Mouse (Mus musculus): ENCODE results near the gene Fam122a. TPM values are rescaled to one million over a fixed set of nuclear protein-coding genes. Genes with fewer than 3 reads are reported as not detected.

Fam122a gene
- 10 to 100 TPM; 28.4 to 33.1 TPM for total RNA-seq (2021)
- long read RNA-seq, experiment 1, transcript Fam122a-201 (1 exons, 855 nt): major isoform, 54 of 54 reads
- long read RNA-seq, experiment 1, partial matches to known transcripts: 0 of 54 reads
- long read RNA-seq, experiment 1, other reads (novel, unspliced or antisense): 0 of 54 reads
- long read RNA-seq, experiment 2, transcript Fam122a-201 (1 exons, 855 nt): major isoform, 19 of 19 reads
- long read RNA-seq, experiment 2, partial matches to known transcripts: 0 of 19 reads
- long read RNA-seq, experiment 2, other reads (novel, unspliced or antisense): 0 of 19 reads

DNA sequence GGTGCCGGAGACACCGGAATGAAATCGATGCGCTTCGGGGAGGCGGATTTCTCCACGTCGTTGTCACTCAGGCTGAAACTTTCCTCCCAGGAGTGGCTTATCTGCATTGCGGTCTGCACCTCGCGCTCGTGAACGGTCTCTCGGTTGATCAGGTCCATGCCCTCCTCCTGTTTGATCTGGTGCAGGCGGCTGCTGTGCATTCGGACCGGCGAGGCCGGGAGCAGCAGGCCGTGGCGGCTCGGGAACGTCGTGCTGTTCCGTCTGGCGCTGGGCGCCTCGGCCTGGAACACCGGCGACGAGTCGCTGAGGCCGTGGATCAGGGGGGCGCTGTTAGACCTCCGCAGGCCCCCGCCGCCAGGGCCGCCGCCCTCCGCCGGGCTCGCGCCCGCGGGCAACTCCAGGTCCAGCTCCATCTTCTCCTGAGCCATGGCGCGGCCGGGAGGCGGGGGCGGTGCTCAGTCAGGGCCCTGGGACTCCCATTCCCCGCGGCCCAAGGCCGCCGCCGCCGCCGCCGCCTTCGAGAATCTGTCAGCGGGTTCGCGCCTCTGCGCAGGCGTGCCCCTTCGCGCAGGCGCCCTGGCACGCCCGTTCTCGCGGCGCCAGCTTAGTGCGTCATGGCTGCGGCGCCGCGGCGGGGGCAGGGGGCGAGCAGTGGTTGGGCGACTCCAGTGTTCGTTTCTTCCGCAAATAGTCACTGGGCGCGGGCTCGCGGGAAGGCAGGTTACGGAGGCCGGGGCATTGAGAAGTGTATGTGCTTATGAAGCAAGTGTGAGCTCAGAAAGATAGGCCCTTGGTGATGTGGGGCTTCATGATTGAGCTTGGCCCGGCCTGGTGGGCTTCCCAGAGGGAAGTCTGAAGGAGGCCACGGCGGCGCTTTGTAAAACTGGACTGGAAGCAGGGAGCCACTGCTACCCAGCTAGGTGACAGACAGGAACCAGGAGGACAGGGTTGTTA lies at the start of gene Fam122a:
Gene Fam122a (minus strand): TSS at position 428 of the 954 bp plus-strand sequence.
- peak; percentile 93 to 95 for DNase-seq

DNA sequence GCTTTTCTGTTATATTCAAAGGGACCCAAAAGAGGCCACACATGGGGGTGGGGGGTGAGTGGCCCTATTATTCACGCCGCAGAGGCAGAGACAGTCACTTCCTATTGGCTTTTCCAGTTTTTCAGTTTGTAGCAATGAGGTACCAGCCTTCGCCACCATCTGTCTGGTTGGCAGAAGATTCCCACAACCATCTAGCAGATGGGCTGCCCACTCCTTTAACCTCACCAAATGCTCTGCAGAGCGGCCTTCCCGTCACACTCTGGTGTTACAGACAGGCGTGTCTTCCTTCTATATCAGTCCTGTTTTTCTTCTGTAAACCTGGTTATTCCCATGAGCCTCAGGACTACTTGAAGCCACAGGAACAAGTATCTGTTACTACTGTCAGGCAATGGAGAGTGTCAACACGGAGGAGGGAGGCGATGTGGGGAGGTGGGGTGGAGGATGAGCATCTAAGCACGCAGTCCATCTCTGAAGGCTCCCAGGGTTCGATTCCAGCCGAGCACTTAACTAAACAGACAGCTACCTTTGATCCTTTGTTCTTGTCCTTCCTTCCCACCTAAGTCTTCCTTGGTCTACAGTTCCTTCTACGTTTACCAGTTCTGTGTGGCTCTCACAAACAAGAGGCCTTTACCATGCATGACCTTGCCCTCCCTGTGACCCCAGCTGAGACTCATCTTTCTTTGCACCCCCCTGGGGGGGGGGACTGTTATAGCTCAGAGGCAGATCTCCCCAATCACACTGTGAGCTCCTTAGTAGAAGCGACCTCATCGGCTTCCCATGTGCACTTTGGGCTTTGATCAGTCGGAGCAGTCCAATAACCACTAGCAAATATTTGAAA lies 46.5 kb upstream of the Fam122a start:
- DNase-seq: no peak

DNA sequence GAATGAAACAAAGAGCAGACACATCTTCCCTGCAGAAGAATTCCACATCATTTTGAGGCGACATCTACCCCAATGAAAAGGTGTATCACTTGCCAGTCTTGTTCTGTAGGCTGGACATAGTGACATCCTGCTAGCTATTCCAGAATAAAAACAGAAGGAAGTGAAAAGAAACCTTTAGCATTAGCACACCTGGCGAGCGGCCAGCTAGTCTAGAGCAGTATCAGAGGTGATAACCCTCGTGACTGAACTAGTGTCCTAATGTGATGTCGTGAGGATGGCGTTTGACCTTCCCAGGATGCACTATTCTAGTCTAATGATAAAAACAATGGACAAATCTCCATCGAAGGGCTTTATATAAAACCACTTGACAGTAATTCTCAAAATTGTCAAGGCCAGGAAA lies 44.8 kb upstream of the Fam122a start:
- no peak for DNase-seq

DNA sequence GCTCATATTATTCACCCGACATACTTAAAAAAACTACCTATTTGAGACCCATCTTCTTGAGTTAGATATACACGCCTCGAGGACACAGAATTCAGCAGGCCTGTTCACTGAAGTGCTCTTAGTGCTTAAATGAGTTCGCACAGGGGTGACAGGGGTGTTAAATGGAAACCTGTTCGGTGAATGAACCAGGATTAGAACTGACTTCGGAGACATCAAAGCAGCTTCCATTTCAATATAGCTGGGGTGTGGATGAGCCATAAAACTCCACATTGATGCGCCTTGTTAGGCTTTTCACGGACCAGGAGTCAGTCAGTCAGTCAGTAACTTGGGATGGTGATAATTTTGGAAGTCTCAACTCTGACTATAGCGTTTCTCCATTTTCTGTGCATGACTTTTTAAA lies 44.0 kb upstream of the Fam122a start:
- no peak for DNase-seq

DNA sequence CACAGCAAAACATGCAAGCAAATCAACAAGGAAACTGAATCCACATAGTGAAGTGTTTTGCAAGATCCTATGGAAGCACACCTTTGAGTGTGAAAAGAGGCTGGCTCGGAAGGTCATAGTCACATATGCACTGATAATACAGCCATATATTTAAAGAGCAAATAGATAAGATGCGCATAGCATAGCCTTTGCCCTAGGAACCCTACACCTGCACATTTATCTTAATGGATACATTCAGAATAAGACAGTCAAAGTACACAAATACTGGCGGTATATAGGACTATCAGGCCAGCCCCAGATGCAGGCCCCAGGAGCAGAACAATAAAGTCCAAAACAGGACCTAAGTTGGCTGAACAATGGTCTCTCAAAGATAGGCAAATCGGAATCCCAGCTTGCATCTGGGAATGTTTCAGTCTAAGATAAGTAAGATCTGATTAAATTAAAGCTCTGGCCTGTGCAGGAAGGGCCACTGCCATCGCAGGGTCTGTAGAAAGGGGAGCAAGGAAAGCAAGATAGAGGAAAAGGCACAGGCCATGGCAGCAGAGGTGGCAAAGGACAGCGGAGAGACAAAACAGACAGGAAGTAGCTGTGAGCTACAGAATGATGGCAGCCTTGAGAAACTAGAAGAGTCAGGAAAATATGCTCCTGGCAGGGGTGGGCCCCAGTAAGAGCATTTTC lies 42.7 kb upstream of the Fam122a start:
- DNase-seq: no peak

DNA sequence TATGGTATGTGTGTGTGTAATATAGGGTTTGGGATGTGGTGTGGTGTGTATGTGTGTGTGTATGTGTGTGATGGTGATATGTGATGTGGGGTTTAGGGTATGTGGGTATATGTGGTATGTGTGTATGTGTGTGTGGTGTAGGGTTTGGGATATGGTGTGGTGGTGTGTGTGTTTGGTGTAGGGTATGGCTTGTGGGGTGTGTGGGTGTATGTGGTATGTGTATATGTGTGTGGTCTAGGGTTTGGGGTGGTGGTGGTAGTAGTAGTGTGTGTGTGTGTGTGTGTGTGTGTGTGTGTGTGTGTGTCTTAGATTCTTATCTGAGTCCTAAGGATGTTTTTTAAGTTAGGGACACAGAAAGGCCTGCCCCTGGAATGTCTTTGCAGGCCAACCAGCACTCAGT lies 41.2 kb upstream of the Fam122a start:
- DNase-seq: no peak

DNA sequence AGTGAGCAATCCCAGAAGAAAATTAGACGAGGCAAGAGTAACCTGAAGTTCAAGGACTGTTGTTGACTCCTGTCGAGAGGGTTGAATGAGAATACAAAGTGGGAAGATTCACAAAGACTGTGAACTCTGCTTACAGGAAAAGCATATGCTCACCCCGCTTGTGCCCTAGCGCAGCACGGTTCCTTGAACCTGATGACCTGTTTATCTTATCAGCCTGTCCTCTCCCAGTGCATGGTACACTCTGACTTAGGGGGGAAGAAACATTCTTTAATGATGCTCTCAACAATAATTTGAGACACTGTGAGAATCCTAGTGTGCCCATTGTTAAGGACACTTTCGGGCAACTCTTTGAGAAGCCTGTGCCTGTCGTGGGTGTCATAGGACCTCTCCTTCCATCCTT lies 39.9 kb upstream of the Fam122a start:
- DNase-seq: no peak

DNA sequence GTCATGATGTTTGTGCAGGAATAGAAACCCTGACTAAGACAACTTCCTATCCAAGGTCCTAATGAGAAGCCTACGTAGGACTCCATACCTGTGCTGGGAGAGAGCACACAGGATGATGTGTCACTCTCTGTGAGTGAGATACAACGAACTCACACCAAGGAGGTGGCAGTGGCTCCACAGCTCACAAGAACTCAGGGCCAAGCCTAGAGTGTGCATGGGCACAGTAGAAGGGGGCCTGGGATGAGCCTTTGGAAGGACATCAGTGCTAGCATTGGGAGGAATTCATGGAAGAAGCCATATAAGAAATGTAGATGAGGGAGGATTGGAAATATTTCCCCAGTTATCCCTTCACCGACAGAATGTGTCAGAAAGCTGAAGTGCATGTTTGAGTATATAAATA lies 38.8 kb upstream of the Fam122a start:
- no peak for DNase-seq

DNA sequence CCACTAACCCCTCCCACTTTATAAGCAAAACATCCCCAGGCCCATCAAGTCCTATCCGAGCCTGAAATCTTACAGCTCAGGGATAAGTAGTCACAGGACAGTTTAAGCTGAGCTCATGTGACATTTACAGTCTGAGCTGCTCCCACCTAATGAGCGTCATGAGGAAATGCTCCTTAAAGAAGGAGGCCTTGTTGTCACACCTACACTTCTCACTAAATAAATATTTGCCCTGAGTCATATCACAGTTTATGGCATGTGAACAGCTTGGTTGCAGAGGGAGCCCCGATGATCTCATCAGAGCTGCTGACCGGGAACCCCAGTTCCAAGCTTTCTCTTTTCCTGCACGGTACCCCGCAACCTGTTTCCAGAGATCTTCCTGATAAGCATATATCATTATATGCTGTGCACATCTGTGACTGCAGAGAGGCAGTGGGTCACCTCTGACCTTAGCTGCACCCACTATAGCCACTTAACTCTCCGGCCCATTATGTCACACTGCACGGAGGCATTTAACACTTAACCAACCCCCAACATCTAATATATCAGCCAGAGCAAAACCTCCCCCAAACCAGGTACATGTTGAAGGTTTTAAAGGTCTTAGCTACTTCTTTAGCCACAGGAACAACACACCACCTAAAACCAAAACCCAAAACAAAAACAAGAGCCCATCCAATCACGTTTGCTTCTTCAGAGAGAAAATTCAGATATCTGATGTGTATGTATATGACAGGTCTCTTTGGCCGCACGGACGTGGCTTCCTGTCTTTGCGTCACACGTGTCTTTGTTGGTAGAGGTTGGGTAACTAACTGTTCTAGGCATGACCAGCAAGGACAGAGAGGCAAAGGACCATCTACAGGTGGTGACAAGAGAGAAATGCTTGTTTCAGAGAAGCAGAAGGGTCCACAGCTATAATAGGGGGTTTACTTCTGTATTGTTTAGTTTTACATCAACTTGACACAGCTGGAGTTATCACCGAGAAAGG lies 37.8 kb upstream of the Fam122a start:
- no peak for DNase-seq

DNA sequence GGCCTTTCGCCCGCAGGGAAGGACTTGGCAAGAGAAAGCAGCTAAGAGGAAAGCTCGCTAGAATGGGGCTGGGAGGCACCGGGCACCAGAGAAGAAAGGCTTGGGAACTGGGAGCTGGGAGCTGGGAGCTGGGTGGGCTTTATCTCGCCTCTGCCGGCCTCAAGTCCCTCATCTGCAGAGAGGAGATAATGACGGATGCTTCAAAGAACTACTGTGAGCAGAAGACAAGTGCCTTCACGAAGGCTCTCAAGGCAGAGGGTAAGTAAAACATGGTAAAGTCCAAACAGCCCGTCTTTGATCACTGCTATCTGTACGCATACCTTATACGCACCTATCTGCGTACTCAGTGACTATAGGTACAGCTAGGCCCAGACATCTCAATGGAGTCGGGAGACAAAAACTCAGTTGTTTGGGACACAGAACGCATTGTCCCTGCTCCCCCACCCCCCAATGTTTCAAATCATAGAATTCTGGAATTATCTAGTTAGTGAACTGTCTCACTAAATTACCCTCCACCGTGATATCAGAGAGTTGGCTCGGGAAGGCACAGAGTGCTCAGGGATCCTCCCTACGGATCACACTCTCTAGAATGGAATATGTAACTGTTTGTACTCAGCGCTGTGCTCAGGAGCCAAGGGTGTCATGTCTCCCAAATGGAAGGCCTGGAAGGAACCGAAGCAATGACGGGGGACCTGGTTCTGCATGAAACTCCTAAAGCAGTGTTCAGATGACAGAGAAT lies 36.1 kb upstream of the Fam122a start:
- DNase-seq: no peak

DNA sequence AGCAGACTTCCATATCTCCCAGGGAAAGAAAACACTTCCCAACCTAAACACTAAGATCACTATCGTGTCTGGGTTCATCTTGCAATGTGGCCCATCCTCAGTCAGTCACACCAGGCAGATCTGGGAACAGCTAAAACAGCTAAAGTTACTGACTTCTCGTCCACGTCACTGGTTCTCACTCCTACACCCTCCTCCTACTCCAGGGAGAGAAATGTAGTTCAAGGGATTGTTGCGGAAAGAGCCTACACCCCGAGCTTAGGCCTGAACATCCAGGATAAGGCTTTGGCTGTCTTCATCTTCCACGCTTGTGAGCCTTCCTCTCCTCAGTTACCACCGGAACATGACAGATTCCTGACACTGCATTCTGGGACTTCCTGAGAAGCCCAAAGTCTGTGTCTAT lies 34.8 kb upstream of the Fam122a start:
- DNase-seq: no peak

DNA sequence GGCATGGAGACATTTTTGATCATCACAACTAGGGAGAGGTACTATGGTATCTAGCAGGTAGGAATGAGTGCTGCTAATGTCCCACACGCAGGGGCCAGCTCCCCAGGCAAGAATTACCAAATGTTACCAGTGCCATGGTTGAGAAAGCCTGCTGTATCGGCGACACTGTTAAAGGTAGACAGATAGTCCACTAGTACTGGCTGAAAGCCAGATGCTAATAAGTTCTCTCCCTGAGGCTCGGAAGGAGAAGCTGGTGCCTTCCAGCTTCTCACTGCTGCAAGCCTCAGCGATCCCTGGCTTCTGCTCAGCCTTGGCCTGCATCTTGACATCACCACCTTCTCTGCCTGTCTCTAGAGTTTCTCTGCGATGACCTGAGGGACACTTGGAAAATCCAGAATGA lies 32.2 kb upstream of the Fam122a start:
- no peak for DNase-seq

DNA sequence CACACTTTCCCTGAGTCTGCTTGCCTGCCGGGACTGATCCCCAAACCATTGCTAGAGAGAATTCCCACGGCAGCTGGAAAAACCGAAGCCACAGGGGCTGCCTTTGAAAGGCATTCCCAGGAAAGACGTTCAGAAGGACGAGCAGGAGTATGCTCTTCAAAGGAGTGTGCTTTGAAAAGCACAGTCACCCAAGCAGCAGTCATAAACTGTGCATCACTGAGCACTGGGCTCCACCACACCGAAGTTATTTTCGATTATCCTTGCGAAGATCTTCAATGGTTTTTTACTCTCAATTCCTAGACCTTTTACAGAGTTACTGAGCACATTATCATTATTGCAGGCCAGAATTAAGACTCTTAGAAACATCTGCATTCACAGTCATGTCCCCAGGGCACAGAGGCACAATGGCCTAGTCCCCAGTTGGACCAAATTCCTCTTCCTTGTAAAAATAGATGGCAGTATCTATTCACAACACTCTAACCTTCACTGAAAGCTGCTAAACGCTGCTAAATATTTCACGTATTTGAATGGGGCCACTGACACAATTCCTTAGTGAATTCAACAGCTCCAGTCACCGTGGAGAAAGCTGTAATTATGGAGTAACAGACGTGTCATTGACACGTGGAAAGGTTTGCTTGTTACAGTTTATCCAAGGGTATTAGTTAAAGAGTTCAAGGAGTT lies 31.1 kb upstream of the Fam122a start:
- DNase-seq: no peak

DNA sequence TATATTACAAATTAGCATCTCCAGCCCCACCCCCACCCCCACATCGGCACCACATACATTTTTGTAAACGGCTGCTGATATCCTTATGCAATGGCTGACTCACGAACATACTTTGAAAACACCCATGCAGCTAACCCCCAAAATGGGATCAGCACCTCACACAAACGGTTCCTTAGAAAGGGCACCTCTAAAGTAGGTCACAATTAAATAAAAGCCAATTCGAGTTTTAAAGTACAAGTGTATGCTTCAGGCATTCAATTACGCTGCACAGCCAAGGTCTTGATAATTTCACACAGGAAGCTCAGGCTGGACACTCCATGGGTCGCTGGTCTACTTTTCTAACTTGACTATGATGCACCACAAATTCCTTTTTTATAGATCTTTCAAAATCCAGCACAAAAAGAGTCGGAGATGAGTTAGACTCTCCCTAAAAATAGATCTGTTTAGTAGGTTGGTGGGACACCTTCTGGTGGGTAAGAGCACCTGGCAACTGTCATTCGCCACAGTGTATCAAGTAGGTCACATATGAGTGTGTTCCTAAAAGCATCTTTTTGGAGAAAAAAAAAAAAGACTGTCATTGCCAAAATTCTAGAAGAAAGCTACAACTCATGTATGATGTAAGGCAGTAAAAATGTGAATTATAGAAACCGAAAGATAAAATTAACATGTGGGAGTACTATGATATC lies 25.7 kb upstream of the Fam122a start:
- DNase-seq: no peak

DNA sequence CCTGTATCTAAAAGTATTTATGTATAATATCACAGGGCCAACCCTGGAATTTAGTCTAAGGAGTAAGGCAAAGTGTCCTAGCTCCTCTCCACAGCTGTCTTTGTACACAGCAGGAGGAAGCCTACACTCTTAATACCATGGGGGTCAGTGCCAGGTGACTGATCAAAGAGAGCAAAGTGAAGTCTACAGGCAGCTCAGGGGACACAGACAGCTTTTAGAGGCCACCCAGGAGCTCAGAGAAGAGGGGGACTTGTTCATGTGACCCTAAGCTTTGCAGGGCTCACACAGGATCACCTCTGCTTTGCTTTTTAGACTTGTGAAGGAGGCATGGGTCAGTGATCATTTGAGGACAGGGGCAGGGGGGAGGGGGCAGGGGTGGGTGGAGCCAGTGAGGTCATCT lies 24.4 kb upstream of the Fam122a start:
- DNase-seq: no peak

DNA sequence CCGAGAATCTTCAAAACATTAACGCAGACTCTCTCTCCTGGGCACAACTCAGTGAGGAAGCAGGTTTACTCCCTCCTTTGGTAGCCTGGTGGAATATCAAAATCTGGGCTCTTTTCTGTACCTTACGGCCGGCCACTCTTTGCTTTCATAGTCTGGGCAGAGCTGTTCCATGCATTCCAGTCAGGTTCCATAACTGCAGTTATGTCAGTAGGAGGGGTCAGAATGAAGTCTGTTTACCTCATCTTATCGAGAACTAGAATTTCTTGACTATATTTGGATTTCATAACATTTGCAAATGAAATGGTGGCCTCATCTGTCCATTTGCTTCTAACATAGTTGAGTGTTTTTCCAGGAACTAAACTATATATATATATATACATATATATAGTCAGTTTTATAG lies 23.3 kb upstream of the Fam122a start:
- no peak for DNase-seq

DNA sequence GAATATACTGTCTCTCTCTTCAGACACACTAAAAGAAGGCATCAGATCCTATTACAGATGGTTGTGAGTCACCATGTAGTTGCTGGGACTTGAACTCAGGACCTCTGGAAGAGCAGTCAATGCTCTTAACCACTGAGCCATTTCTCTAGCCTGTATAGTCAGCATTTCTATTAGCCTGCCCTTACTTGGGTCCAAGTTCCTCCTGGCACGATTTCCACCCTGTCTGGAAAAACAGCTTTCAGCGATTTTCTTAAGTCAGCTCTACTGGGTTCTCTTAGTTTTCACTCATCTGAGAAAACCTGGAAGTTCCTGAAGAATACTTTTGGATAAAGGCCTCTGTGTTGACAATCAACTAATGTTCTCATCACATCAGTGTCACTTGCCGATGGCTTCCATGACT lies 22.1 kb upstream of the Fam122a start:
- DNase-seq: no peak

DNA sequence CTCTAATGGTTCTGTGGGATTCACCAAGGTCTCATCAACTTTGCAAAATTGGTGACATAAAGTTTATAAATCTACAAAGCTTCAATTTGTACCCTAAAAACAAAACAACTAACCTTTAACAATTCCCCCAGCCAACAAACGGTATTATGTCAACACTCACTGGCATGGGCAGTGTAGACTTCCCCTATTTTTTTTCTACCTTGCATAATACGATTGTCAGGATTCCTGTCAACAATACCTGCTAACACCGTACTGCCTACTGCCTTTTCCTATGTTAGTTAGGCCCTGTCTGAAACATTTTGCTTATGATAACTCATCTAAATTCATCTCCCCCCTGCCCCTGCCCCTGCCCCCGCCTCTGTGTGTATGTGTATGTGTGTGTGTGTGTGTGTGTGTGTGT lies 16.7 kb upstream of the Fam122a start:
- DNase-seq: no peak

DNA sequence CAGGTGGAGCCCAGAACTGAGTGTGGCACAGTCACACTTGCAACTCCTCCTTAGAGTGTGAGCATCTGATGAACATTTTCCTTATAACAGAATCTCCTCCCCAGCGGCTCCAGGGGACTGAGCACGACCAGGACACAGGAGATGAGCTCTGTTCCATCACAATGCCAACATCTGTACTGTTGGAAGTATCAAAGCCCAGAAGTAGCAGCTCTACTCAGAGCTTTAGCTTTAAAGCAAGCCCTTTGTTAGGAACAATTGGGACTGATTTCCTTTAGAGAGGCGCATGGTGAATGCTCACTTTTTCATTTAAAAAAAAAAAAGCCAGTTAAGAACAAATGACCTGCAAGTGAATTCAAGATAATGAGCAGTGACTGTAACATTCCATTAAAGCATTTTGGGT lies 14.7 kb upstream of the Fam122a start:
- DNase-seq: no peak

All from adrenal gland, postnatal 36 days (tissue).